Mouse (Mus musculus) MEL-GATA-1-ER (cell line): ENCODE data around the gene 9530053A07Rik.
"Not testable (repeated sequence)": the region's sequence is repeated elsewhere in the genome, so short reads cannot be mapped to it uniquely, and the experiment has no call there.

Experiments used
- DNase-seq: peaks from one replicate; pipeline ENCODE4 v3.0.0-alpha.2; 2012; ENCODE audit warnings: low read depth; ENCODE audit errors: extremely low read depth

The 9530053A07Rik gene

GRCm38 (mm10) chr7:28129166-28129565, at the start of gene 9530053A07Rik:
TSS of gene 9530053A07Rik (plus strand) at chr7:28129466.
- DNase-seq: no peak

DNA sequence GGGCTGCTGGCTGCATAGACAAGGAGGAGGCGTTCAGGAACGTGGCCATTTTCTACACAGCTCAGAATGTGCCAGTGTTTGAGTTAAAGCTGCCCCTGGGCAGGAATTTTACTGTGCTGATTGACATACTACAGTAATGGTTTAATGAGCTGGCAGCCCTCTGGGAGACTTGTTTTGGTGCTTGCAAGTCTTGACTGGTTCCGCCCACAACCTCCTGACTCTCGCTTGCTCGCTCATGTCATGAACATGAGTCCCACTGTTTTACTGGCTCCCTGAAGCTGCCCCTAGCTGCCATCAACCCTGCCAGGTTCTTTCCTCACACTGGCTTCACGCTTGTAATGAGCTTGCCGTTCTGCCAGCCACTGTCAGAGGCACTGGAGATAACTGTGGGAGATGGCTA, 45.1 kb upstream of the 9530053A07Rik start:
- no peak for DNase-seq

DNA sequence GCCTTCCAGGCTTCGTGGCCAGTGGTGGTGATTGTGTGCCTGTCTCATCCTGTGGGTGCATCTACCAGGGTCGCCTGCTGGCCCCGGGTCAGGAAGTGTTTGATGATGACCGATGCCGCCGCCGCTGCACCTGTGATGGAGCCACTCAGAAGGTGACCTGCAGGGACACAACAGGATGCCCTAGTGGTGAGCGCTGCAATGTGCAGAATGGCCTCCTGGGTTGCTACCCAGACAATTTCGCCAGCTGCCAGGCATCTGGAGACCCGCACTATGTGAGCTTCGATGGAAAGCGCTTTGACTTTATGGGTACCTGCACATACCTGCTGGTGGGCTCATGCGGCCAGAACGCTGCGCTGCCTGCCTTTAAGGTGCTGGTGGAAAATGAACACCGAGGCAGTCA, 43.0 kb upstream of the 9530053A07Rik start:
- no peak for DNase-seq

- no peak for DNase-seq
Measured at GRCm38 (mm10) chr7:28093541-28093940, 35.7 kb upstream of the 9530053A07Rik start.

GRCm38 (mm10) chr7:28099101-28099500, 30.2 kb upstream of the 9530053A07Rik start:
- DNase-seq: no peak

GRCm38 (mm10) chr7:28100596-28101590, 28.4 kb upstream of the 9530053A07Rik start:
- DNase-seq: no peak

DNA sequence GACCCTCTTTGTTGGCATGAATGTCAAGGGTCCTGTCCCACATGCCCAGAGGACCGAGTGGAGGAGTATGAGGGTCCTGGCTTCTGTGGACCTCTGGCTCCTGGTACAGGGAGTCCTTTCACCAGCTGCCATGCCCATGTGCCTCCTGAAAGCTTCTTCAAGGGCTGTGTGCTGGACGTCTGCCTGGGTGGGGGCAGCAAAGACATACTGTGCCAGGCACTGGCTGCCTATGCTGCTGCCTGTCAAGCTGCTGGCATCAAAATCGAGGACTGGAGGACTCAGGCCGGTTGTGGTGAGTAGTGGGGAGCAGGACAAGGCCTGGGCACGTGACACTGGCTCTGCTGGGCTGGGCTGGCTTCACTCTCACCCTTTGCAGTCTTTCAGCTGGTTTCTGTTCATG, 26.3 kb upstream of the 9530053A07Rik start:
- DNase-seq: not testable (repeated sequence)

DNA sequence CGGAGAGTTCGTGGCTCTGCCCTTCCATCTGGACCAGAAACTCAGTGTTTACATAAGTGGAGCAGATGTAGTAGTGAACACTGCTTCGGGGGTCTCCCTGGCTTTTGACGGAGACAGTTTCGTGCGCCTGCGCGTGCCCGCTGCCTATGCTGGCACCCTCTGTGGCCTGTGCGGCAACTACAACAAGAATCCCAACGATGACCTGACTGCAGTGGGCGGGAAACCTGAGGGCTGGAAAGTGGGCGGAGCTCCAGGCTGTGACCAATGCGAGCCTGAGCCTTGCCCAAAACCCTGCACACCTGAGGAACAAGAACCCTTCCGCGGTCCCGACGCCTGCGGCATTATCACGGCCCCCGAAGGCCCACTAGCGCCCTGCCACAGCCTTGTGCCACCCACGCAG, 24.6 kb upstream of the 9530053A07Rik start:
- DNase-seq: no peak

GRCm38 (mm10) chr7:28106241-28106640, 23.0 kb upstream of the 9530053A07Rik start:
- no peak for DNase-seq

DNA sequence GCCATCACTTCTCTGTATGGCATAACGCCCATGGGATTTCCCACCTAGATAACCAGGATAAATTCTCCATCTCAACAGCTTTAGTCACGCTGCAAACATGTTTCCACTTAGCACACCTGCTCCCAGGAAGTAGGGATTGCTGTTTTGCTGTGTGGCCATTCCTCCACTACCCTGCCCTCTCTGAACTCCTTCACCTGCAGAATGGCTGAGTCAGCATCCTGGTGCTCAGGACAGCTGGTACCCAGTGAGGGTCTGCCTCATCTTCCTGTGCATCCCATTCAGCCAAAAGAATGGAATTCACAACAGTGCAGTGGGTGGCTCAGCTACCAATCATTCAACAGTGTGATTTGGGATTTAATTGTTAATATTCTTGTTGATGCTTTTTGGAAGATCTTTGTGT, 14.6 kb upstream of the 9530053A07Rik start:
- no peak for DNase-seq

- no peak for DNase-seq
Measured at GRCm38 (mm10) chr7:28137613-28138012, 8.3 kb downstream of the 9530053A07Rik start.

- peak; percentile 41 for DNase-seq
Measured at GRCm38 (mm10) chr7:28148263-28148662, 19.0 kb downstream of the 9530053A07Rik start.

GRCm38 (mm10) chr7:28149841-28150240, 20.6 kb downstream of the 9530053A07Rik start:
- DNase-seq: no peak

DNA sequence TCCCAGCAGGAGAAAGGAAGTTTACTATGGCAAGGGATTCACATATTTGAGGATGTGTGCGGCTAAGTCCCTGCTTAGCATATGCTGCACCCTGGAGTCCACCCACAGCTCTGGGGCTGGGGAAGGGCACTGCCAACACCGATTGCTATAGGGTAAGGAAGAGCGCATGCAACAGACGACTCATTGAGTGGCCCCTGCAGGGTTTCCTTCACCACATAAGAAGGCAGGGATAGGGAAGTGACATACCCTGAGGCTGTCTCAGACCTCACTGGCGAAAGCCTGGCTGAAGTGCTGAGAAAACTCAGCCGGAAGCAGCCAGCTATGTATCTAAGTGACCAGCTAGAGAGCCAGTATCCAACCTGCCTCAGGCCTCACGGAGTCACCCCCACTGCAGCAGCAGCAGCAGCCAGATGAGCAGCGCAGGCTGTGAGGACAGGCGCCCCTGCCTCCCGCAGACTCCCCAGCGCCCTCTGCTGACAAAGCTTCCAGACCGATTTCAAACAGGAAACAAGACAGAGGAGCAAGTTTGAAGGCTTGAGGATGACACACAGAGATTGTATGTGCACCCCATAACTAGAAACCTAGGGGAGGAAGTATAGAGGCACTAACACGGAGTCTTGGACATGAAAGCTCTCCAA, 22.4 kb downstream of the 9530053A07Rik start:
- DNase-seq: no peak

DNA sequence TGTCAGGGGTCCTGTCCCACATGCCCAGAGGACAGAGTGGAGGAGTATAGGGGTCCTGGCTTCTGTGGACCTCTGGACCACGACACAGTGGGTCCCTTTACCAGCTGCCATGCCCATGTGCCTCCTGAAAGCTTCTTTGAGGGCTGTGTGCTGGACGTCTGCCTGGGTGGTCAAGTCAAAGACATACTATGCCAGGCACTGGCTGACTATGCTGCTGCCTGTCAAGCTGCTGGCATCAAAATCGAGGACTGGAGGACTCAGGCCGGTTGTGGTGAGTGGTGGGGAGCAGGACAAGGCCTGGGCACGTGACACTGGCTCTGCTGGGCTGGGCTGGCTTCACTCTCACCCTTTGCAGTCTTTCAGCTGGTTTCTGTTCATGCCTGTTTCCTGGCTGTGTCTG, 24.3 kb downstream of the 9530053A07Rik start:
- DNase-seq: not testable (repeated sequence)

- DNase-seq: no peak
Measured at GRCm38 (mm10) chr7:28159292-28159691, 30.0 kb downstream of the 9530053A07Rik start.

DNA sequence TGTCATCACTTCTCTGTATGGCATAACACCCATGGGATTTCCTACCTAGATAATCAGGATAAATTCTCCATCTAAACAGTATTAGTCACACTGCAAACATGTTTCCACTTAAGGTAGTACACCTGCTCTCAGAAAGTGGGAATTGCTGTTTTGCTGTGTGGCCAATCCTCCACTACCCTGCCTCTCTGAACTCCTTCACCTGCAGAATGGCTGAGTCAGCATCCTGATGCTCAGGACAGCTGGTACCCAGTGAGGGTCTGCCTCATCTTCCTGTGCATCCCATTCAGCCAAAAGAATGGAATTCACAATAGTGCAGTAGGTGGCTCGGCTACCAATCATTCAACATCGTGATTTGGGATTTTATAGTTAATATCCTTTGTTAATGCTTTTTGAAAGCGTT, 30.6 kb downstream of the 9530053A07Rik start:
- no peak for DNase-seq

DNA sequence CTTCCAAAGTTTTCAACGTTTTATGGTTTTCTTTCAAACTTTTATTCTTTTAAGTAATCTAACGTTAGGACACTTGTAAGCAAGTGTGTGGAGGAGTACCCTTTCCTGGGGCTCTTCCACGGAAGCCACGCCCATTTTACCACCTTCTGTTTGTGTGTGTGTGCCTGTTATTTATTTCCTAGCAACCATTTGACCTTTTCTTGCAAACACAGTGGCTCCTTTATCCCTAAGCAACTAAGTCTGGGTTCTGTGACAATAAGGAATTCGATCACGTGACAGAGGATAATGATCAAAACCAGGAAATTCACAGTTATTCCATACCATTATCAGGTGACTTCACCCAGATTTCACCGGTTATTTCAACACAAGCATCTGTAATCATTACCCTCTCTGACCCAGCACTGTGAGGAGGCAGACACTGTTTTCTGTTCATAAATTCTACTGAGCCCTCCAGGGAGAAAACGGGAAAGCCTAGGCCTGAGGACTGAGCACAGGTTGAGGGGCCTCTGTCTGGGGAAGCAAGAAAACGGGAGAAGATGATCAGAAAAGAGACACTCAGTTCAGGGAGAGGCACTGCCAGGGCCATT, 32.0 kb downstream of the 9530053A07Rik start:
- no peak for DNase-seq

GRCm38 (mm10) chr7:28165406-28165805, 36.1 kb downstream of the 9530053A07Rik start:
- no peak for DNase-seq

DNA sequence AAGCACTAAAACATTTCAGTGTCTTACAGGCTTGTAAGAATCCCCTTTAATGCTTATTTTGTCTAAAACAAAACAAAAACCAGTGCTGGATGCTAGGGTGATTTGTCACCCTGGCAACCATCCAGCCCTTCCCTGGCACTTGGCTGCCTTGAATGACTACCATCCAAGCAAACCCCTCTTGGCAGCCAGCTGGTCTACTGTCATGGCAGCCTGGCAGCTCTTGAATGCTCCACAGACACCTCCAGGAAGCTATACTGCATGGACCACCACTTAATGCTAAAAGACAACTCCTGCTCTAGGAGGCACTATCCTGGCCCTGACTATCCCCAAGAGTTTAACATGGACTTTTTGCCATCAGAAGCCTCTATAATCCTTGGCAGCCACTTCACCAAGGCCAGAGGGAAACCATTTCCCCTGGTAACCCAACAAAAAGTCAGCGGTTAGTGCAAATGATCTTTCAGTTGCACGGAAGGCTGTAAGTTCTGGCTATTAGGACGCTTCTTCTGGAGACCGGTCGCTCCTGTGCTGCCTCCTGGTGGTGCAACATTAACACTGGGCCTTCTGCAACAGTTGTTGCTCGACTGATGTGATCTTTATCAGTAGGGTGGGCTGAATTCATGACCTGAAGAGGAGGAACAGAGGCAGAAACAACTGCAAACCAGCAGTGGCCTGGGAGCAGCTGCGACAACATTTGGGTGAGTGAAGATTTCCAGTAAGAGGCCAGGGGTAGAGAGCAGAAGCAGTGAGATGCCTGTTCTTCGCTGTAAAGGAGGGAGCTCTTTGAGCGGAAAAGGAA, 39.3 kb downstream of the 9530053A07Rik start:
- DNase-seq: peak; percentile 82
